Mouse (Mus musculus): ENCODE measurements around the gene Myef2.

The Myef2 gene

GRCm38 (mm10) chr2:125067894-125068293, 55.6 kb downstream of the Myef2 start, which contains the start of gene Slc24a5:
Gene Slc24a5 (plus strand): TSS chr2:125068124.
- no peak for DNase-seq (ENCODE audit: low read depth, low spot score)

GRCm38 (mm10) chr2:125067373-125067772, 56.1 kb downstream of the Myef2 start:
- no peak for DNase-seq (ENCODE audit: low read depth, low spot score)

- no peak for DNase-seq (ENCODE audit: low read depth, low spot score)
Measured at GRCm38 (mm10) chr2:125062944-125063343, 60.5 kb downstream of the Myef2 start.

- no peak for DNase-seq (ENCODE audit: low read depth, low spot score)
Measured at GRCm38 (mm10) chr2:125061451-125061850, 62.0 kb downstream of the Myef2 start.

- no peak for DNase-seq (ENCODE audit: low read depth, low spot score)
Measured at GRCm38 (mm10) chr2:125057250-125057815, 66.1 kb downstream of the Myef2 start.

- no peak for DNase-seq (ENCODE audit: low read depth, low spot score)
Measured at GRCm38 (mm10) chr2:125055316-125055903, 68.1 kb downstream of the Myef2 start.
